Mouse (Mus musculus): ENCODE measurements at regions not wholly inside any gene's neighbourhood (a gene's known extent, or its start where the extent isn't known, plus 50 kb on each side); places are given as distances from the start of the nearest gene placed in this dataset.

GRCm38 (mm10) chr17:60509122-60509521 is 1496.0 kb upstream of the Nudt12 start:
- intact Hi-C loops (cut with DNase I), result no loop called here
- DNase-seq (ENCODE audit: extremely low spot score in 1 of 2, low spot score in 2 of 2), result no peak

DNA sequence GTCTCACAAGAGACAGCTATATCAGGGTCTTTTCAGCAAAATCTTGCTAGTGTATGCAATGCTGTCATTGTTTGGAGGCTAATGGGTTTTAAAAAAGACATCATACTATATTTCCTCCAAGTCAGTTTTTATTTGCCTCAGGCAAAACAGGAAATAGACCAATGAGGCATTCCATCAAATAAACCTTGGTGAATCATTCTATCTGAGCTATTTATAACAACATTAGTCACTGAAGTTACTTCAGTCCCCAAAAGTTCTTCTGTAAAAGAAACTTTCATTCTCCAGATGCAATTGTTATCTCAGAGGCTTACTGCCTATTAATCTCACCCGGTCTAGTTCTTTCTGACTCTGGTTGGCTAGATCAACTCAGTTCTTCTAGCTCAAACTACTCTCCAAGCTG is 1455.7 kb upstream of the Nudt12 start:
- no peak for DNase-seq (ENCODE audit: extremely low spot score in 1 of 2, low spot score in 2 of 2)
- intact Hi-C loops (cut with DNase I), result no loop called here

- DNase-seq (ENCODE audit: extremely low spot score in 1 of 2, low spot score in 2 of 2), result no peak
- intact Hi-C loops (cut with DNase I), result no loop called here
Measured at GRCm38 (mm10) chr17:60465041-60465440, 1451.9 kb upstream of the Nudt12 start.

DNA sequence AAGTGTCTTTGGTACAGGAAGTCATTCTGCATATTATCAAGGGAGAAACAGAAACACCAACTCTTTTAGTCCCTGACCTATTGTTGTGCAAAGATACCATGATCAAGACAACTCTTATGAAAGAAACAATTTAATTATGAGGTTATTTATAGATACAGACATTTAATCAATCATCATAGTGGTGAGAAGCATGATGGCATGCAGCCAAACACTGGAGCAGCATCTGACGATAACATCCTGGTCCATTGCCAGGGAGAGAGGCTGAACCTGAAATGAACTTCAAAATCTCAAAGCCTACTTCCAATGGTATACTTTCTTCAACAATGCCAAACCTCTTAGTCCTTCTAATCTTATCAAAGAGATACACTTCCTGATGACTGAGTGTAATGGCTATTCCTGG is 1439.7 kb upstream of the Nudt12 start:
- intact Hi-C loops (cut with DNase I), result no loop called here
- peak in 1 of 2 experiments; percentile 11 for DNase-seq (ENCODE audit: extremely low spot score in 1 of 2, low spot score in 2 of 2)

DNA sequence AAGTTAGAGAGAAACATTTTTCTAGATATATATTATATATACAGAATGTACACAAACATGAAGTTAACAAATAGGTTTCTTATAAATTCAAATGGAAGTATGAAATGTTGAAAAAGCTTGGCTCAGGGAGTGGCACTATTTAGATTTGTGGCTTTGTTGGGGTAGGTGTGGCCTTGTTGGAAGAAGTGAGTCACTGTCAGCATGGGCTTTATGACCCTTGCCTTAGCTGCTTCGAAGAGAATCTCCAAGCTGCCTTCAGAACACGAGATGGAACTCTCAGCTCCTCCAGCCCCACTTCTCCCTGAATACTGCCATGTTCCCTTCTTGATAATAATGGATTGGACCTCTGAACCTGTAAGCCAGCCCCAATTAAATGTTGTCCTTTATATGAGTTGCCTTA is 1410.4 kb upstream of the Nudt12 start:
- no peak for DNase-seq (ENCODE audit: extremely low spot score in 1 of 2, low spot score in 2 of 2)
- intact Hi-C loops (cut with DNase I), result no loop called here

Data from left cerebral cortex, postnatal 10 days (tissue).